In genomic region chr12:52209121-52209610, GRCm38 (mm10) we compare ENCODE assay signal across 27 mouse cellular contexts.
A peak's percentile ranks its signal among the peaks of the same experiment; 100 is the strongest.
DNase-seq lines count a peak whose midpoint lies in the region; ATAC-seq lines count a peak whose summit lies in the region.
"Had no signal": no experiment of that assay in that cellular context is flagged by ENCODE, and none has a peak within 500 bp of the region (broad histone marks: within the 10 kb centered on the region; RNA-seq: fewer than 3 reads in every experiment).

No protein-coding gene starts in this region.

- peak; percentile 16 for DNase-seq in embryonic facial prominence, embryonic 14.5 days (ENCODE audit: low spot score)
- no peak for DNase-seq in embryonic facial prominence, embryonic 10.5 days (ENCODE audit: low spot score)
- peak; percentile 19 for DNase-seq in layer of hippocampus, adult 9-11 months
- no peak for DNase-seq in layer of hippocampus, postnatal 10 days (ENCODE audit: low spot score in 2 of 2)
- DNase-seq in cerebellum, adult 11 months: no peak
- no peak for DNase-seq in kidney, postnatal 25 days
- DNase-seq: adrenal gland, postnatal 25 days; cerebellum, adult 11-12 months; cerebellum, postnatal 10 days; gastrocnemius, postnatal 36 days; heart, adult 2 months; kidney, adult 2 months; kidney, postnatal 10 days; liver; lung, postnatal 14 days; thymus, adult 2 months; thymus, postnatal 4 days had no signal

- no peaks in the 10 kb centered on the region for H3K36me3 ChIP-seq in embryonic facial prominence, embryonic 14.5 days (ENCODE audit: control insufficient read depth, insufficient read depth, low read length)
- no peaks in the 10 kb centered on the region for H3K36me3 ChIP-seq in embryonic facial prominence, embryonic 10.5 days (replicated peaks)
- no peaks in the 10 kb centered on the region for H3K36me3 ChIP-seq in midbrain, embryonic 16.5 days (ENCODE audit: control insufficient read depth, insufficient read depth, low read length)
- no peaks in the 10 kb centered on the region for H3K36me3 ChIP-seq in midbrain, embryonic 13.5 days
- H3K36me3 ChIP-seq: embryonic facial prominence, embryonic 12.5 days; hindbrain, embryonic 12.5 days; limb, embryonic 10.5 days; liver, embryonic 15.5 days had no signal

- no peak overlapping the region for H3K4me3 ChIP-seq in embryonic facial prominence, embryonic 14.5 days (ENCODE audit: low read depth, low read length)
- H3K4me3 ChIP-seq in embryonic facial prominence, embryonic 10.5 days: no peak overlapping the region
- H3K4me3 ChIP-seq in midbrain, embryonic 16.5 days (ENCODE audit: low read depth, low read length): no peak overlapping the region
- no peak overlapping the region for H3K4me3 ChIP-seq in midbrain, embryonic 13.5 days (replicated peaks)
- H3K4me3 ChIP-seq: embryonic facial prominence, embryonic 12.5 days; erythroblast, embryonic 14.5 days; heart, adult 2 months; hindbrain, embryonic 12.5 days; left cerebral cortex, adult 2 months; limb, embryonic 10.5 days; liver, embryonic 15.5 days; megakaryocyte, embryonic 14.5 days had no signal

- WGBS in embryonic facial prominence, embryonic 14.5 days: 78% methylated on average over 3 of the region's 3 CpGs
- WGBS in embryonic facial prominence, embryonic 10.5 days: 83% methylated on average over 3 of the region's 3 CpGs
- WGBS in midbrain, embryonic 16.5 days: 81% methylated on average over 3 of the region's 3 CpGs
- 87% methylated on average over 3 of the region's 3 CpGs for WGBS in midbrain, embryonic 13.5 days

- no peak for ATAC-seq in embryonic facial prominence, embryonic 14.5 days (ENCODE audit: low read depth)
- ATAC-seq in midbrain, embryonic 16.5 days: no peak; the same call in 1 of the 2 replicates
- ATAC-seq in midbrain, embryonic 13.5 days: no peak
- ATAC-seq: forebrain, embryonic 16.5 days had no signal

- H3K27me3 ChIP-seq in embryonic facial prominence, embryonic 14.5 days (replicated peaks; ENCODE audit: control insufficient read depth, insufficient read depth, low read length): no peaks in the 10 kb centered on the region
- H3K27me3 ChIP-seq in embryonic facial prominence, embryonic 10.5 days (replicated peaks; ENCODE audit: low read depth, poor library complexity, severe bottlenecking): no peaks in the 10 kb centered on the region
- no peaks in the 10 kb centered on the region for H3K27me3 ChIP-seq in midbrain, embryonic 16.5 days (ENCODE audit: control insufficient read depth, insufficient read depth, low read depth, low read length)
- H3K27me3 ChIP-seq in midbrain, embryonic 13.5 days: no peaks in the 10 kb centered on the region
- H3K27me3 ChIP-seq: embryonic facial prominence, embryonic 12.5 days; hindbrain, embryonic 12.5 days; liver, embryonic 15.5 days; megakaryocyte, embryonic 14.5 days had no signal

- no peaks in the 10 kb centered on the region for H3K9me3 ChIP-seq in embryonic facial prominence, embryonic 14.5 days (ENCODE audit: control insufficient read depth, low read length)
- H3K9me3 ChIP-seq in embryonic facial prominence, embryonic 10.5 days: no peaks in the 10 kb centered on the region
- H3K9me3 ChIP-seq in midbrain, embryonic 16.5 days (replicated peaks; ENCODE audit: control insufficient read depth, low read length, poor library complexity, severe bottlenecking): no peaks in the 10 kb centered on the region
- H3K9me3 ChIP-seq in midbrain, embryonic 13.5 days: no peaks in the 10 kb centered on the region
- H3K9me3 ChIP-seq: embryonic facial prominence, embryonic 12.5 days; hindbrain, embryonic 12.5 days; limb, embryonic 10.5 days; liver, embryonic 15.5 days had no signal

- H3K4me2 ChIP-seq in embryonic facial prominence, embryonic 14.5 days (ENCODE audit: low read depth, low read length): no peak overlapping the region
- H3K4me2 ChIP-seq in midbrain, embryonic 16.5 days (ENCODE audit: low read length): no peak overlapping the region
- no peak overlapping the region for H3K4me2 ChIP-seq in midbrain, embryonic 13.5 days (replicated peaks)
- H3K4me2 ChIP-seq: embryonic facial prominence, embryonic 12.5 days; hindbrain, embryonic 12.5 days; liver, embryonic 15.5 days had no signal

- H3K4me1 ChIP-seq in embryonic facial prominence, embryonic 14.5 days (ENCODE audit: control insufficient read depth, insufficient read depth, low read length): no peaks in the 10 kb centered on the region
- no peaks in the 10 kb centered on the region for H3K4me1 ChIP-seq in embryonic facial prominence, embryonic 10.5 days
- H3K4me1 ChIP-seq in midbrain, embryonic 16.5 days (ENCODE audit: control insufficient read depth, insufficient read depth, low read length): peaks cover 3% of the 10 kb centered on the region; the same call in 1 of the 2 replicates
- H3K4me1 ChIP-seq in midbrain, embryonic 13.5 days (replicated peaks): no peaks in the 10 kb centered on the region
- H3K4me1 ChIP-seq: embryonic facial prominence, embryonic 12.5 days; hindbrain, embryonic 12.5 days; limb, embryonic 10.5 days; liver, embryonic 15.5 days; megakaryocyte, embryonic 14.5 days had no signal

- no peak overlapping the region for H3K27ac ChIP-seq in embryonic facial prominence, embryonic 14.5 days (replicated peaks; ENCODE audit: low read depth, low read length)
- no peak overlapping the region for H3K27ac ChIP-seq in embryonic facial prominence, embryonic 10.5 days (replicated peaks)
- peak overlapping the region; percentile 46; the same call in 1 of the 2 replicates for H3K27ac ChIP-seq in midbrain, embryonic 16.5 days (ENCODE audit: low read length)
- no peak overlapping the region for H3K27ac ChIP-seq in midbrain, embryonic 13.5 days
- H3K27ac ChIP-seq: embryonic facial prominence, embryonic 12.5 days; heart, adult 2 months; hindbrain, embryonic 12.5 days; left cerebral cortex, adult 2 months; limb, embryonic 10.5 days; liver, embryonic 15.5 days had no signal

- no peak overlapping the region for H3K9ac ChIP-seq in embryonic facial prominence, embryonic 14.5 days (ENCODE audit: low read depth, low read length)
- H3K9ac ChIP-seq in midbrain, embryonic 16.5 days (ENCODE audit: low read depth, low read length): no peak overlapping the region
- no peak overlapping the region for H3K9ac ChIP-seq in midbrain, embryonic 13.5 days (replicated peaks)
- H3K9ac ChIP-seq: embryonic facial prominence, embryonic 12.5 days; hindbrain, embryonic 12.5 days; liver, embryonic 15.5 days had no signal

Comparison
In these comparisons a context has a peak if more than half of its experiments do, and no peak if none do; other contexts are left out.
1. DNase-seq: peak in embryonic facial prominence, embryonic 14.5 days (single experiment) and layer of hippocampus, adult 9-11 months (single experiment); none in embryonic facial prominence, embryonic 10.5 days (single experiment), layer of hippocampus, postnatal 10 days (0 of 2), cerebellum, adult 11 months (single experiment) and kidney, postnatal 25 days (0 of 2).